Mouse (Mus musculus) heart, adult 2 months (tissue): ENCODE measurements around the gene Slc25a26.

Source experiments
- CTCF ChIP-seq: fragments of 200-600 bp; IDR thresholded peaks from 2 replicates; pipeline ENCODE4 v1.8.1; 2022; ENCODE audit warnings: antibody characterized with exemption, mild to moderate bottlenecking, moderate library complexity
- POLR2A ChIP-seq: fragments of 200-500 bp; IDR thresholded peaks from 2 replicates; pipeline ENCODE4 v1.6.1; 2011; ENCODE audit warnings: mild to moderate bottlenecking, low read depth, low read length, control low read depth; ENCODE audit not compliant: insufficient read depth

DNA sequence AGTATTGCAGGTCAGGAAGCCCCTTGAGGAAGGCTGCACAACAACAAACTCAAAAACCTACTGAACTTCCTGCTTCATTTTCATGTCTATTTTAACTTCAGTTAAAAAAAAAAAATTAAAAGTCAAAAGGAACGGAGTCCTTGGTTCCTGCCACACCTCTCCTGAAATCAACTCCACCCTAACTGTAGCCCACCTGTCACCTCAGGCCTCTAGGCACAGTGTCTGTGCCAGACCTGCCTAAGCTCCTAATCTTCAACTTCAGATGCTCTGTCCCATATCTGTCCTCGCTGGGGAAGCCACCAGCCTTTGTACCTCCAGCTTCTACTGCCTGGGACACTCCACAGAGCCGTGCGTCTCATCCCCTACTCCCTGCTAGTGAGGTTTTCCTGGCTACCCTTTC is 134.1 kb downstream of the Slc25a26 start:
- TF ChIP-seq CTCF = no peak
- TF ChIP-seq POLR2A = no peak
